Mouse (Mus musculus): ENCODE measurements at regions not wholly inside any gene's neighbourhood (a gene's known extent, or its start where the extent isn't known, plus 50 kb on each side); places are given as distances from the start of the nearest gene placed in this dataset.

GRCm38 (mm10) chr1:76075685-76076455, 529.8 kb downstream of the Slc4a3 start:
- Histone ChIP-seq H3K27ac (replicated peaks; ENCODE audit: low read depth, low read length) (peak overlapping the region; percentile 29; the same call in 1 of the 2 replicates), H3K4me1 (ENCODE audit: control insufficient read depth, insufficient read depth, insufficient read length, low read length) (peaks cover 15% of the 10 kb centered on the region; the same call in 1 of the 2 replicates), H3K4me3 (ENCODE audit: insufficient read depth, low read depth, low read length) (no peak overlapping the region)

- Histone ChIP-seq H3K4me1 (ENCODE audit: control insufficient read depth, insufficient read depth, insufficient read length, low read length) (peaks cover 12% of the 10 kb centered on the region; the same call in 1 of the 2 replicates), H3K27ac (replicated peaks; ENCODE audit: low read depth, low read length) (no peak overlapping the region), H3K4me3 (ENCODE audit: insufficient read depth, low read depth, low read length) (no peak overlapping the region)
Measured at GRCm38 (mm10) chr1:76080241-76080640, 534.2 kb downstream of the Slc4a3 start.

DNA sequence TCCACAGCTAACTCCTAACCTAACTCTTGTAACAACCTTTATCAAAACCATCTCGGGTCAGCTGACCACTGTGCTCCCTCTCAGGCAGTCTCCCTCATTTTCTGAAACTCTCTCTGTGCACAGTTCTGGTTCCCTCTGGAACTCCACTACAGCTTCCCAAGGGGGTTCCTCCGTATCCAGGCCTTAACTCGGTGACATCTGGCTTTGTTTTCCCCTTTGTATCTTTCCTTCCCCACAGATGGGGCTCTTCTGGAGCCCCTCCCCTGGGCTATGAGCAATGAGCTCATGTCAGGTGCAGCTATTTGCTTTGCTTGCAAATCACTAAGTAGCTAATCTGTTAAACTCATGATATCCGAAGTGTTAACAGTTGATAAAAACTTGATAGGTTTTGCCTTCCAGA, 535.6 kb downstream of the Slc4a3 start:
- Histone ChIP-seq H3K4me3 (ENCODE audit: insufficient read depth, low read depth, low read length) (no peak overlapping the region), H3K27ac (replicated peaks; ENCODE audit: low read depth, low read length) (no peak overlapping the region), H3K4me1 (ENCODE audit: control insufficient read depth, insufficient read depth, insufficient read length, low read length) (peaks cover 8% of the 10 kb centered on the region; the same call in 1 of the 2 replicates)

GRCm38 (mm10) chr1:76083273-76084036, 537.4 kb downstream of the Slc4a3 start:
- H3K4me1 ChIP-seq (ENCODE audit: control insufficient read depth, insufficient read depth, insufficient read length, low read length): peaks cover 8% of the 10 kb centered on the region; the same call in 1 of the 2 replicates
- H3K27ac ChIP-seq (replicated peaks; ENCODE audit: low read depth, low read length): no peak overlapping the region
- H3K4me3 ChIP-seq (ENCODE audit: insufficient read depth, low read depth, low read length): no peak overlapping the region

GRCm38 (mm10) chr1:76091031-76091430, 545.0 kb downstream of the Slc4a3 start:
- Histone ChIP-seq H3K4me3 (ENCODE audit: insufficient read depth, low read depth, low read length) (no peak overlapping the region), H3K4me1 (ENCODE audit: control insufficient read depth, insufficient read depth, insufficient read length, low read length) (no peaks in the 10 kb centered on the region), H3K27ac (replicated peaks; ENCODE audit: low read depth, low read length) (no peak overlapping the region)

DNA sequence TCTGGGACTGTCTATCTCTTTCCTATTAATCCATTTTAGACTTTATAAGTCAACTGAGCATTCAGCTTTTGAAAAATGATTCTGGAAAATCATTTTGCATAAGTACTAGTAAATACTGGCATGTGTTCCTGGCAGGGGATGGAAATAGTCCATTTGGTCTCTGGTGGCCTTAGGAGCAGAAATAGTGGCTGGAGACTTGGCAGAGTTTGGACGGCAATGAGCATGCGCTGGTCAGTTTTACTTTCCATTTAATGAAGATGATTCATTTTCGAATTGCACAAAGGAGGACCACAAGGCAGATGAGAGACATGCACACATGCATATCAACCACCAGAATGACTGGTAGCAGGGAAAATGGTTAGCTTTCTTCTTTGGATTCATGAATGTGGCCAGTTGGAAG, 567.2 kb downstream of the Slc4a3 start:
- Histone ChIP-seq H3K4me1 (ENCODE audit: control insufficient read depth, insufficient read depth, insufficient read length, low read length) (no peaks in the 10 kb centered on the region), H3K27ac (replicated peaks; ENCODE audit: low read depth, low read length) (no peak overlapping the region), H3K4me3 (ENCODE audit: insufficient read depth, low read depth, low read length) (0 out of 2 replicates have a peak overlapping the region, but pooled peaks have one; percentile 22)

- H3K27ac ChIP-seq (replicated peaks; ENCODE audit: low read depth, low read length): no peak overlapping the region
- no peak overlapping the region for H3K4me3 ChIP-seq (ENCODE audit: insufficient read depth, low read depth, low read length)
- no peaks in the 10 kb centered on the region for H3K4me1 ChIP-seq (ENCODE audit: control insufficient read depth, insufficient read depth, insufficient read length, low read length)
Measured at GRCm38 (mm10) chr1:76120840-76121239, 574.8 kb downstream of the Slc4a3 start.

- no peak overlapping the region for H3K27ac ChIP-seq (replicated peaks; ENCODE audit: low read depth, low read length)
Measured at GRCm38 (mm10) chr1:76130353-76130752, 584.3 kb downstream of the Slc4a3 start.

DNA sequence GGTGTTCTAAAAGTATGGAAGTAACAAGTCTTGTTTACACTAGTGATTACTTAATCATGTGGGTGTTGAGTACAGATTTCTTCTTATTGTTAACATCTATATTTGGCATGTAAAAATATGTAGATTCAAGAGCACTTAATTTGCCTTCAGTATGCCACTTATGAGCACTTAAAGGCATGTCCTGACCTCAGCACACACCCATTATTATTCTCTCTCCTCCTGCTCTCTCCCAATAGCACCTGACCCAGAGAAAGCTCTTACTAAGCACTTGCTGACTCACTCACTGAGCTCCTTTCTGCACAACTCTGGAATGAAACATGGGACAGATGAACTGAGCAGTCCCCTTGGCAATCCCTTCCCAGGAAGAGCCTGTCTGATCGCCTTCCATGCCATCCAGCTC, 590.7 kb downstream of the Slc4a3 start:
- H3K27ac ChIP-seq (replicated peaks; ENCODE audit: low read depth, low read length): no peak overlapping the region
- H3K4me3 ChIP-seq (ENCODE audit: insufficient read depth, low read depth, low read length): no peak overlapping the region
- H3K4me1 ChIP-seq (ENCODE audit: control insufficient read depth, insufficient read depth, insufficient read length, low read length): no peaks in the 10 kb centered on the region

More at GRCm38 (mm10) chr1:76130353-76130752, 584.3 kb downstream of the Slc4a3 start:
- Histone ChIP-seq H3K4me3 (ENCODE audit: insufficient read depth, low read depth, low read length) (no peak overlapping the region), H3K4me1 (ENCODE audit: control insufficient read depth, insufficient read depth, insufficient read length, low read length) (no peaks in the 10 kb centered on the region)

GRCm38 (mm10) chr1:76137701-76138100, 591.6 kb downstream of the Slc4a3 start:
- Histone ChIP-seq H3K4me3 (ENCODE audit: insufficient read depth, low read depth, low read length) (no peak overlapping the region), H3K27ac (replicated peaks; ENCODE audit: low read depth, low read length) (no peak overlapping the region), H3K4me1 (ENCODE audit: control insufficient read depth, insufficient read depth, insufficient read length, low read length) (no peaks in the 10 kb centered on the region)

GRCm38 (mm10) chr1:76143516-76143915, 597.5 kb downstream of the Slc4a3 start:
- Histone ChIP-seq H3K27ac (replicated peaks; ENCODE audit: low read depth, low read length) (no peak overlapping the region), H3K4me1 (ENCODE audit: control insufficient read depth, insufficient read depth, insufficient read length, low read length) (no peaks in the 10 kb centered on the region), H3K4me3 (ENCODE audit: insufficient read depth, low read depth, low read length) (no peak overlapping the region)

DNA sequence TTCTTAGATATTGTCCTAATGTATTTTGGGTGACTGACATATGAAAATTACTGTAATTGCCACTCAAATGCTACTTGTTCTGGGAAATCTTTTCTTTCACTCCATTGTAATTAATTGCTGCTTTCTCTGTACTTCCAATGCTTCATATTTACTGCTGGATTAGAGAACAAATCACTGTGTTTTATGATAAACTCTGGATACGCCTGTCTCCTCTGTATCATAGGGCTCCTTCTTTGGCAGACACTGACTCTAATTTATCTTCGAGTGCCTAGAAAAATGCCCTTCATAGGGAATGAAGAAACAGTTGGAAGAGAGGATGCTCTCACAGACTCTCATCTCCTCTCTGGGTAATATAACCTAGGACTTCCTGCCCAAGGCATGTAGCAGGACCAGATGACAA, 602.9 kb downstream of the Slc4a3 start:
- Histone ChIP-seq H3K4me3 (ENCODE audit: insufficient read depth, low read depth, low read length) (no peak overlapping the region), H3K4me1 (ENCODE audit: control insufficient read depth, insufficient read depth, insufficient read length, low read length) (no peaks in the 10 kb centered on the region), H3K27ac (replicated peaks; ENCODE audit: low read depth, low read length) (no peak overlapping the region)

- Histone ChIP-seq H3K4me1 (ENCODE audit: control insufficient read depth, insufficient read depth, insufficient read length, low read length) (no peaks in the 10 kb centered on the region), H3K4me3 (ENCODE audit: insufficient read depth, low read depth, low read length) (no peak overlapping the region), H3K27ac (replicated peaks; ENCODE audit: low read depth, low read length) (no peak overlapping the region)
Measured at GRCm38 (mm10) chr1:76156291-76156690, 610.2 kb downstream of the Slc4a3 start.

DNA sequence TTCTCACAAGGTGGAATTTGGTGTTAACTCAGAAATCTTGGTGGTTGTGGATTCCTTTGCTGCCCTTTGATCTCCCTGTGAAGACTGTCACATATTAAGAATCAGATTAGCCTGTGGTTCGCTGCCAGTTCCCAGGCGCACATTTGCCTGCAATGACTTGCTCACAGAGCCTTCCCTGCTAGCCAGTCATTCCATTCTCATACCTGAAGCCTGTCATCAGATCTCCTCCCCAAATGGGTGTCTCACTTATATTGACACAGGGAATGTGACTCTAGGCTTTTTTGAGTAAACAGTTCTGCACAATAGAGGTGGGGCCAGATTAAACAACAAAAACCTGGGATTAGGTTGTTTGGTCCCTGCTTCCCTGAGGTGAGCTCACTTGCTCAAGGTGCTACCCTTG, 621.4 kb downstream of the Slc4a3 start:
- Histone ChIP-seq H3K4me3 (ENCODE audit: insufficient read depth, low read depth, low read length) (no peak overlapping the region), H3K4me1 (ENCODE audit: control insufficient read depth, insufficient read depth, insufficient read length, low read length) (no peaks in the 10 kb centered on the region), H3K27ac (replicated peaks; ENCODE audit: low read depth, low read length) (no peak overlapping the region)

DNA sequence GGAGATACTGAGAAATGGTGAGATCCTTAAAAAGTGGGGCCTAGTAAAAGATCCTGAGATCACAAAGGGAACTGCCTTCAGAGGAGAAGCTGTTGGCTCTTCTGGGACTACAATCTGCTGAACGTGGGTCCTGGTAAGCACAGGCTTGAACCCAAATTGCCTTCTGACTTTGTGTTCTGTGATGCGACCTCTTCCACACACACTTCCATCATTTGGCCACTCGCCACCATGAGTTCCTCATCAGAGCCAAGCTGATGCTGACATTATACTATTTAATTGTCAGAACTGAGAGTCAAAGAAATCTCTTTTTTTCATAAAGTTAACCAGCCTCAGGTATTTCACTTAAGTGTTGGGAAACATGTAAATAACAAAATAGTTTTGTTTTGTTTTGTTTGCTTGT, 635.1 kb downstream of the Slc4a3 start:
- H3K4me1 ChIP-seq (ENCODE audit: control insufficient read depth, insufficient read depth, insufficient read length, low read length): no peaks in the 10 kb centered on the region
- H3K4me3 ChIP-seq (ENCODE audit: insufficient read depth, low read depth, low read length): no peak overlapping the region
- no peak overlapping the region for H3K27ac ChIP-seq (replicated peaks; ENCODE audit: low read depth, low read length)

Measured in brown adipose tissue, adult 24 weeks (tissue).